Mouse (Mus musculus): Measurements from ENCODE around the gene Pold1.

Pold1 gene

DNA sequence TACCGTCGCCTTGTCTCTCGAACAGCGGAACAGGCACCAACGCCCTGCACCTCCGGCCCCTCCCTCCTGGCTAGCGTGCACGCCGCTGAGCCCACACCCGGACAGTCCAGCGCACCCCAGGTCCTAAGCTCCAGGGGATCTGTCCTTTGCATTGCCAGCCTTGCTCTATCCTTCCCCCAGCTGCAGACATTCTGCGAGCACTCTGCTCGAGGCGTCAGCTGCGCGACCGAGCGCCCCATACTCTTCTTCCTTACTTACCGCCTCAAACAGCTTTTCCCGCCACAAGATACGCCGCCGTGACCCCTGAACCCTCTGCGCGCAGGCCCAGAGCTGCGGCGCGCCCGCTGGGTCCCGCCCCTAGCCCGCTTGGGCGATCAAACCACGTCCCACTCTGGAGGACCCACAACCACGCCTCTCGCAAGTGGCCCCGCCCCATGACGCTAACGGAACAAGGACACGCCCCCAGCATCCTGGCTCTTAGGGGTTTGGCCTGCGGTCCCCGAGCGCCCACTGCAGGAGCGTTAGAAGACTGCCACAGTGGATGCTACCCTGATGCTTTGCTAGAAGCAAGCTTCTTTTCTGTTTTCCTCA is at the start of gene Pold1:
Gene Pold1 (minus strand): TSS at position 353 of the 591 bp plus-strand sequence.
- in situ Hi-C loops (cut with MboI, MseI) = no loop called here

DNA sequence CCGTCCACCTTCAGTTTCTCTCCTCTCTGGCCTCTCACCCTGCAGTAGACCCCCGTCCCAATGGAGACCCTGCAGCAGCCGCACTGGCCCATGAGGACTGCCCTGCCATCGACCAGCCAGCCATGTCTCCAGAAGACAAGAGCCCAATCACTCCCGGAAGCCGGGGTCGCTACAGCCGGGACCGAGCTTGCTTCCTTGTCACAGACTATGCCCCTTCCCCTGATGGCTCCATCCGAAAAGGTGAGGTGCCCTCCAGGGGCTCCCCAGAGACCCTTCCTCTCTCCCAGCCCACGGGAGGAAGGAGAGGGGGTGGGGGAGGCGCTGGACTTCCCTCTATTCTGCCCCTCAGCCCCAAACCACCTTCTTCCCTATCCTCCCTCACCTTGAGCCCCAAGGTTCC is 49.7 kb upstream of the Pold1 start:
- in situ Hi-C loops (cut with MboI, MseI) = no loop called here

DNA sequence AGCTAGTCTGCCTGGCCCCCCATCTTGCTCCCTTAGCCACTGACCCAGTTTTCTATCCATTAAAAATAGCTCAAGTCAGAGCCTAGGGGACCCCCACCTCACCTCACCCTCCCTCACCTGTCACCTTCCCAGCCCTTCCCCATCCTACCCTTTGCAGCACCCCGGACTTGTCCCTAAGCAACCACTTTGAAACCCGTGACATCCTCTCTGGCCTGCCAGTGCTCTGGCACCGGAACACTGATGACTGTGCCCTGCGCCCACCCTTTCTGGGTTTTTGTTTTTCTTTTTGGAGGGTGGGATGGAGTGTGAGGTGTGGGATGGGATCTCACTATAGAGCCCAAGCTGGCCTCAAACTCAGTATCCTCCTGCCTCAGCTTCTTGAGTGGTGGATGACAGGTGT is 49.0 kb upstream of the Pold1 start:
- in situ Hi-C loops (cut with MboI, MseI) = no loop called here

DNA sequence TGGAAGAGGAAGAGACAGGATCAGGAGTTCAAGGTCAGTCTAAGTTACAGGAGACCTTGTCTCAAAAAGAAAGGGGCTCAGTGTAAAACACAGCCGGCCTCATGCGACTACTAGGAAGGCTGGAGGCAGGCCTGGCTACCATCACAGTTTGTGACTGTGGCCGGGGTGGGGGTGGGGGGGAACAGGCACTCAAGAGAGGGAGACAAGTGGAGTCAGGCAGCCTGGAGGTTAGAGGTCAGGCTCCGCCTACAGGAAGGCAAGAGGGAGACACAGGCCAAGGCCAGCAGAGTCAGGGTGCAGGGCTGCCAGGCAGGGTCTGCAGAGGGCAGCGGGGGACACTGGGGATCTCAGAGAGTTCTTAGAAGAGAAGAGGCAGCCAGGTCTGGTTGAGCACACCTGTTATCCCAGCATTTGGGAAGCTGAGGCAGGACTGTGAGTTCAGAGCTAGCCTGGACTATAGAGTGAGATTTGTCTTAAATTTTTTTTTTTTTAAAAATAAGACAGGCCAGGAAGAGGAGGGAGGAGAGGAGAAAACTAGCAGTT is 48.4 kb upstream of the Pold1 start:
- in situ Hi-C loops (cut with MboI, MseI) = no loop called here

DNA sequence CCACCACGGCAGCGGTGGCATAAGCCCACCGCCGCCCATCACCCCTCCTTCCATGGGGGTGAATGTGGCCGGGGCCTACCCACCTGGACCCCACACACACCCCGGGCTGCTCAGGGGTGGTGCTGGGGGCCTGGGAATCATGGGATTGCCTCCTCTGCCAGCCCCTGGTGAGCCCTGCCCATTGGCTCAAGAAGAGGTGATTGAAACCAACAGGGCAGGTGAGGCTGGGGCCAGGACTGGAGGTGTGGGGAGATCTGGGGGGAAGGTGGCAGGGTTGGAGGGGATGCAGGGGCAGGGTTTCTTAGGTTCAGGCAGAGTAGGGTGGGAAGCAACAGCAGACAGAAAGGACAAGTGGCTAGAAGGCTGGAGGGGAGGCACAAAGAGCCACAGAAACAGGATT is 47.4 kb upstream of the Pold1 start:
- in situ Hi-C loops (cut with MboI, MseI) = no loop called here

DNA sequence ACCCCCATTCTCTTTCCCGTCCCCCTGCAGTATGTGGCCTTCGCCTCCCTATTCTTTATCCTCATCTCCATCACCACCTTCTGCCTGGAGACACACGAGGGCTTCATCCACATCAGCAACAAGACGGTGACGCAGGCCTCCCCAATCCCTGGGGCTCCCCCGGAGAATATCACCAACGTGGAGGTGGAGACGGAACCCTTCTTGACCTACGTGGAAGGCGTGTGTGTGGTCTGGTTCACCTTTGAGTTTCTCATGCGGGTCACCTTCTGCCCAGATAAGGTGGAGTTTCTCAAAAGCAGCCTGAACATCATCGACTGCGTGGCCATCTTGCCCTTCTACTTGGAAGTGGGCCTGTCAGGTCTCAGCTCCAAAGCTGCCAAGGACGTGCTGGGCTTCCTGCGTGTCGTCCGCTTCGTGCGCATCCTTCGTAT is 46.5 kb upstream of the Pold1 start:
- in situ Hi-C loops (cut with MboI, MseI) = no loop called here

DNA sequence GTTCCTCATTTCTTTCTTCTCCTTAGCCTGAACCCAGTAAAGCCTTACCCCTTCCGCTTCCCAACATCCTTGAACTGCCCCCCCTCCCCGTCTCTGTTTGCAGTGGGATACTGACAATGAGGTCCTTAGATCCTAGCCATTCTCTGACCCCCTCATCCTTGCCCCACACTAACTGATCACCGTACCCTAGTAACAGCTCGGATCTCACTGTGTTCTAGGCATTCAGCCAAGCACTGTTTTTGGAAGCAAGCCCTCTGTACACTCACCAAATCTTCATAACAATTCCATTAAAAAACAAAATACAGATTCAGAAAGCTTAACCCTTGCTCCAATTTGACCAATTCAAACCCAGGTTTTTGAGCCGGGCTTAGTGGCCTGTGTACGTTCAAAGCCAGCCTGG is 45.6 kb upstream of the Pold1 start:
- in situ Hi-C loops (cut with MboI, MseI) = no loop called here

DNA sequence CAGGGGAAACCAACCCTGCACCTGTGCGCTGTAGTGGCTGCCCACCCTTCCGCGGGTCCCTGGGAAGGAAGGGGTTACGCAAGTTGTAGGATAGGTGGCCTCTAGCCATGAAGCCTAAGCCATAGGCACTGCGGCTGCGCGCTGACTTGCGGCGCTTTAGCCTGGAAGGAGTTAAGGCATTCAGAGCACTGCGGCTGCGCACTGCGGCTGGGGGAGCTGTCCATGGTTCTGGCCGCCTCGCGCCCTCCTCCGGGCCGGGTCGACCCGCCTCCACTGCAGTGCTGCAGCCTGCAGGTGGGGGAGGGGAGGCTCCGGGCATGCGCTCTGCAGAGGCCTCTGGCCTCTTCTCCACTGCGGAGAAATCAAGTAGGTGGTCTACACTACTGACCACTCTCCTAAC is 45.1 kb upstream of the Pold1 start:
- in situ Hi-C loops (cut with MboI, MseI) = no loop called here

DNA sequence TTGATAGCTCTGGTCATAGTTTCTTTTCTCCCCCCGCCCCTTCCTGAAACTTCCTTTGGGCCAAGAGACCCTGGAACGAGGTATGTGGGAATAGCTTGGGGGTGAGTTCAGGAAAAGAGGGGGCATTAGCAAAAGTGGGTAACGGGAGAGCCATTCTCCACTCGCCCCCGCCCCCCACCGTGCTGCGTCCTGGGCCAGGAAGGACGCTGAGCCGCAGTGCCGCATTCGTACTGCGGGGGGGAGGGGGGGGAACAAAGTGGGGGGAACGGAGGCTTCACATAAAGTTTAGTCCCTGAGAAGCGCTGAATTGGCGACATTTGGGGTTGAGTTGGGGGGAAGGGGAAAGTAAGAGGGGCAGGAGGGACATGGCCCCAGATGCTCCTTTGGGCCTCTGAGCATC is 44.4 kb upstream of the Pold1 start:
- in situ Hi-C loops (cut with MboI, MseI) = no loop called here

DNA sequence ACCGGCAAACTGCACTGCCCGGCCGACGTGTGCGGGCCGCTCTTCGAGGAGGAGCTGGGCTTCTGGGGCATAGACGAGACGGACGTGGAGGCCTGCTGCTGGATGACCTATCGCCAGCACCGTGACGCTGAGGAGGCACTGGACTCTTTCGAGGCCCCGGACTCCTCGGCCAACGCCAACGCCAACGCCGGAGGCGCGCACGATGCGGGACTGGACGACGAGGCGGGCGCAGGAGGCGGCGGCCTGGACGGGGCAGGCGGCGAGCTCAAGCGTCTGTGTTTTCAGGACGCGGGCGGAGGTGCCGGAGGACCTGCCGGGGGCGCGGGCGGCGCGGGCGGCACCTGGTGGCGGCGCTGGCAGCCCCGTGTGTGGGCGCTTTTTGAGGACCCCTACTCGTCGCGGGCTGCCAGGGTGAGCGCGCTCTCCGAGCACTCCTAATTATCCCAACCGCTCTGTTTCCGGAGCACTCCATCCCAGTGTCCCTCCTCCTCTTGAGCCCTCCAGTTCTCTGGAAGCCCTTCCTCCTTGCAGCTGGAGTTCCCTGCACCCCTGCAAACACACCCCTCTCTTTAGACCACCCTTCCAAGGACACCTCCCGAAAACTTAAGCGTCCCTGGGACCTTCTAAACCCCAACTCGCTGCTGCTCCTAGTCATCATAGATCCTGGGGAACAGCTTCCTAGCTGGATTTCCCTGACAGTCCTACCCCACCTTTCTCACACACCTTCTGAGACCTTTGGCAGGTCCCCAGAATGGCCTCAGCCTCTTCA is 42.9 kb upstream of the Pold1 start:
- in situ Hi-C loops (cut with MboI, MseI) = no loop called here

DNA sequence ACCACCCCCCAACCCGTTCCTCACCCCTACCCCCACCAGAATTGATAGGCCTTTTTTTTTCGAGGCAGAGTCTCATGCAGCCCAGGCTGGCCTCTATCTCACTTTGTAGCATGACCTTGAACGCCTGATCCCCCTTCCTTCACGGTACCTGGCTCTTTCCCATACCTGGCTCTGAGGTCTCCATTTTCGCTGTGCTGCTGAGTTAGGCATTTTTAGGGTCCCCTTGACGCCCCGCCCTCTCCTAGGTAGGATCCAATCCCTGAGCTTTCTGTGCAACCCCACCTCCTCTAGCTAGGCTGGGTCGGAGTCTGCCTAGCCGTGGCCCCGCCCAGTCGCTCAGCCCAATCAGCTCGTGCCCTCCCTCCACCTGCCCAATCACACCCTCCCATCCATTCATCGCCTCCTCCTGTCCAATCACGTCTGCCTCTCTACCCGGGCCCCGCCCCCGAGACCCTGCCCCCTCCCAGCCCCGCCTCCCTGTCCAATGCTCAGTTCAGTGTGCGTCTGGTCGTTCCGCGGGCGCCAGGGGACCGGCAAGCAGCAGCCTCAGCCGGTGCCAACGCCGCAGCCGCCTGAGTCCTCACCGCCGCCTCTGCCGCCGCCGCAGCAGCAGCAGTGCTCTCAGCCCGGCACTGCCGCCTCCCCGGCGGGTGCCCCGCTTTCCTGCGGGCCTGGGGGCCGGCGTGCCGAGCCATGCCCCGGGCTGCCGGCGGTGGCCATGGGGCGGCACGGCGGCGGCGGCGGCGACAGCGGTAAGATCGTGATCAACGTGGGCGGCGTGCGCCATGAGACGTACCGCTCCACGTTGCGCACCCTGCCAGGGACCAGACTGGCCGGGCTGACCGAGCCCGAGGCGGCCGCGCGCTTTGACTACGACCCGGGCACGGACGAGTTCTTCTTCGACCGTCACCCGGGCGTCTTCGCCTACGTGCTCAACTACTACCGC is 42.0 kb upstream of the Pold1 start, which contains the start of gene Kcnc3:
Gene Kcnc3 (plus strand): TSS at position 263 of the 946 bp plus-strand sequence.
- in situ Hi-C loops (cut with MboI, MseI) = no loop called here

DNA sequence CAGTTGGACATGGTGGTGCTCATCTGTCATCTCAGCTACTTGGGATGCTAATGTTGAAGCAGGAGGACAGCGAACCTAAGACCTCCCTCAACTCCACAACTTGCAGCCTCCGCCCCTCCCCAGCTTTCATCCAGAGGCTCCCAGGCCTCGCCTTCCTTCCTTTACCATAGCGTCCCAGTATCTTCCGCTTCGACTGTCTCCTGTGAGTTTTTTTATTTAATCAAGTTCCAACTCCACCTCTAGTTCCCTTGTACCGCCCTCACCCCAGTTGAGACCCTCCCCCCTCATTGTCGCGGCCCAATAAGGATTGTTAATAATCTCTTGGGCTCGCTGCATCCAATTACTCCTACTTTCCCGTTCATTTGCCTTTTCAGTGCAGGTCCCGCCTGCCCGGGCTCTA is 41.3 kb upstream of the Pold1 start:
- in situ Hi-C loops (cut with MboI, MseI) = no loop called here

DNA sequence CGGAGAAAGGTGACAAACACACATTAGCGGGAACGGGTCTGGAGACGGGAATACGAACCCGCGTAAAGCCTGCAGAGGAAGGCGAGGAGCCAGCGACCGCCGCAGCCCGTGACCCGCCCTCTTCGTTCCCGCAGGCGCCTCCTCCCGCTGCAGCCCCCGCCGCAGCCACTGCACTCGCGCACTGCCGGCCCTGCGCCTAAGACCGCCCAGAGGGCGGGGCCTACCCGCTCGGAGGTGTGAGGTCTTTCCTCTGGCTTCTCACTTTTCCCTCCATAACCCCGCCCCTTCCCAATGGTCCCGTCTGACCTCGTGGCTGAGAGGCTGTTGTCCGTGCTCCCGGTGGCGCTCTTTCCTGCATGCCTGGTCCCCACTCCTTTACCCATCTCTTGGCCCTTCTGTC is 40.5 kb upstream of the Pold1 start:
- in situ Hi-C loops (cut with MboI, MseI) = no loop called here

DNA sequence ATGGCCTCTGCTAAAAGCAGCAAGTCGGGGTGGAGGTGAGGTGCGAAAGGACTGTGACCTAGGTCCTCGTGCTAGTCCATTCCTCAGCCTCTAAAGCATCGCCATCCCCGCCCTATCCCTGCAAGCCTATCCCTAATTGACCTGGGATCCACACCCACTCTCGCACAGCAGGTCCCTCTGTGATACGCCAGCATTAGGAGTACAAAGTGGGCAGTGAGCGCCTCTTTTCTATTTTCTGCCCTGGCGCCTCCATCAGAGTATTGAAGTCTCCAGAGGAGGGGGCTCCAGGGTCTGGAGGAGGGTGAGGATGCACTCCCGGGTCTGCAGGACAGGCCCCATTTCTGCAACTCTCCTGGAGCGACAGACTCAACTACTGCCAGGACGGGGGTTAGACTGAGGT is 39.7 kb upstream of the Pold1 start:
- in situ Hi-C loops (cut with MboI, MseI) = no loop called here

DNA sequence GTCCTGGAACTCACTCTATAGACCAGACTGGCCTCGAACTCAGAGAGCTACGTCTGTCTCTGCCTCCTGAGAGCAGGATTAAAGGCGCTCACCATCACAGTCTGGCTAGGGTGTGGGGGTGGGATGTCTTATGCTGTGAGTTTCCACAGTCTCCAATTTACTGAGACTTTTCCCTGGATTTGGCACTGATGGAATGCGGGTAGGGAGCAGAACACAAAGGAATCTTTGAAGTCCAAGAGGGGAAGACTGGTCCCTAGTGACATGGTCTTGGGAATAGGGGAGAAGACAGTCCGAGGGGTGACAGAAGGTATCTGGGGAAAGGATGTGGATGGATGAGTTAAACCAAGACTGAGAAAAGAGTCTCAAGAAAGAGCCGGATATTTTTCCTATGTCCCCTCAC is 39.0 kb upstream of the Pold1 start:
- in situ Hi-C loops (cut with MboI, MseI) = no loop called here

DNA sequence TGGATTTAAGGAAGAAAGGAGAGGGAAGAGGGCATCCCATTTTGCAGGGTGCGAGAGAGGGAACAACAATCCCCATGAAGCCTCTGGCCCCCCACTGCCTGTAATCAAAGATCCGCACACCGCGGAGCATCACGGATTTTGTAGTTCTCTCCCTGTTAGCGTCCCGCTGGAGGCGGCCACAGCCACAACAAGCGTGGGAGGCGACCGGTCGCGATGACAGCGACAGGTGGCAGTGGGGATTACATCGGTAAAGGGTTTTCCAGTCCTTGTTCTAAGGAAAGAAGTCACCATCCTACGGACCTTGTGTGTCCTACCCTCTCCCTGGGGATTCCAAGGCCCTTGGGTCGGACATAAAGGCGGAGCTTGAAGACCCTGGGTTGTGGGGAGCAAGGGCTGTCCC is 38.3 kb upstream of the Pold1 start:
- in situ Hi-C loops (cut with MboI, MseI) = no loop called here

DNA sequence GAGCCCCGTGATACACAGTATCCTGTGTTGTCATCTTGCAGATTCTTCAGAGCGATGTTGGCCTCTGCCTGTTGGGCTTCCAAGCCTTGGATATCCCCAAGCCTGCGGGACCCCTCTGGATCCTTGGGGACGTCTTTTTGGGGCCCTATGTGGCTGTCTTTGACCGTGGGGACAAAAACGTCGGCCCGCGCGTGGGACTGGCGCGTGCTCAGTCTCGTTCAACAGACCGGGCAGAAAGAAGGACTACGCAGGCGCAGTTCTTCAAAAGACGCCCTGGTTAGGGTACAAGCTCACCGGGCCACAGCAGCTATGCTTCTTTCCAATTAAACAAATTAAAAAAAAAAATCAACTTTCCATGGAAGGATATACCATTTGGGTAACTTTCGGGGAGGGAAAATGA is 37.9 kb upstream of the Pold1 start:
- in situ Hi-C loops (cut with MboI, MseI) = no loop called here

DNA sequence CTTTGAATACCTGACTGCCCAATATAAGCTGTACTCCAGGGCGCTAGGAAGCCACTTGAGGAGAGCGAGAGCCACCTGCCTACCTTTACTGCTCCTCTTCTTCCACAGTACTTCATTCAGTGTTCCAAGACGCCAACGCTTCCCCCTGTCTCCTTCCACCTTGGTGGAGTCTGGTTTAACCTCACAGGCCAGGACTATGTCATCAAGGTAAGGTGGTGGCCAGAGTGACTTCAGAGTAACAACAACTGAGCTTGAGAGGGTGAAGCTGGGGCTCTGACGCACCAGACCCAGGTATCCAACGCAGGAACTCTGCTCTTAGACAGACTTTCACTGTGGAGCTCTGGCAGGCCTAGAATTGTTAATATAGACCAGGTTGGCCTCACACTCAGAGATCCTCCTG is 37.0 kb upstream of the Pold1 start:
- in situ Hi-C loops (cut with MboI, MseI) = no loop called here

DNA sequence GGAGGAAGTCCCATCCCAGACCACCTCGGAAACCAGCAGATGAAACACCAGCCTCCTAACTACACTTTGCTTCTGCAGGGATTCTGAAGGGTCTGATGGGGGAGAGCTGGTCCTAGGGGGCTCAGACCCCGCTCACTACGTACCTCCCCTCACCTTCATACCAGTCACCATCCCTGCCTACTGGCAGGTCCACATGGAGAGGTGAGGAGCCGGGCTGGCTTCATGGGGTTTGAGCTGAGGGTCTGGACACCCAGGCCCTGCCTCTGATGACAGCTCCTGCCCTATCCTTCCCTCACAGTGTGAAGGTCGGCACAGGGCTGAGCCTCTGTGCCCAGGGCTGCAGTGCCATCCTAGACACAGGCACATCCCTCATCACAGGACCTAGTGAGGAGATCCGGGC is 36.3 kb upstream of the Pold1 start:
- in situ Hi-C loops (cut with MboI, MseI) = no loop called here

DNA sequence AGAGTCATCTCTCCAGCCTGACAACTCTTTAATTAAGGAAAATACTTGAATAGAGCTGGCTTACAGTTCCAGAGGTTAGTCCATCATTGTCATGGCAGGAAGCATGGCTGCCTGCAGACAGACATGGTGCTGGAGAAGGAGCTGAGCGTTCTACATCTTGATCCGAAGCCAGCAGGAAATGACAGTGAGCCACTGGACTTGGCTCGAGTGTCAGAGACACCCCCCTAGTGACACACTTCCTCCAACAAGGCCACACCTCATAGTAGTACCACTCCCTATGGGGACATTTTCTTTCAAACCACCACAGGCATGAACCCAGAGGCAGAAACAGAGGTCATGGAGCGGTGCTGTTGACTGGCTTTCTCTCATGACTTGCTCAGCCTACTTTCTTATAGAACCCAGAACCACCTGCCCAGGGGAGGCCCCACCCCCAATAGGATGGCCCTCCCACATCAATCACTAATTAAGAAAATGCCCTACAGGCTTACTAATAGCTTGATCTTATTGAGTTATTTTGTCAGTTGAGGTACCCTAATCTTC is 35.7 kb upstream of the Pold1 start:
- in situ Hi-C loops (cut with MboI, MseI) = no loop called here

DNA sequence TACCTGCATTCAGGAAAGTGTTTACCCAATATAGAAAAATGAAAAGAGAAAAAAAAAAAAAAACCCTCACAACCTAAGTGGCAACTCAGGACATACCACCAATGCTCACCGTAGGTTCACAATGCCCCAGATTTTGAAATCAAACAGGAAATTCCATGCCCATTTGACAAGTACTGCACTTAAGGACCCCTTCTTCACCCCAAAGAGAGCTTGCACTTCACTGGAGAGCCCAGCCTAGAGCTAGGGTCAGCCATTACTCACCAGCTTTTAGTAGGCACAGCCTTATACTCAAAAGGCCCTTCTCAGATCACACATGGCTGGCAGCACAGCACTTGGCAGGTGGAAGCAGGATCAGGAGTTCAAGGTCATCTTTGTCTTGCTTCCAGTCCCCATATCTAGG is 34.5 kb upstream of the Pold1 start:
- in situ Hi-C loops (cut with MboI, MseI) = no loop called here

DNA sequence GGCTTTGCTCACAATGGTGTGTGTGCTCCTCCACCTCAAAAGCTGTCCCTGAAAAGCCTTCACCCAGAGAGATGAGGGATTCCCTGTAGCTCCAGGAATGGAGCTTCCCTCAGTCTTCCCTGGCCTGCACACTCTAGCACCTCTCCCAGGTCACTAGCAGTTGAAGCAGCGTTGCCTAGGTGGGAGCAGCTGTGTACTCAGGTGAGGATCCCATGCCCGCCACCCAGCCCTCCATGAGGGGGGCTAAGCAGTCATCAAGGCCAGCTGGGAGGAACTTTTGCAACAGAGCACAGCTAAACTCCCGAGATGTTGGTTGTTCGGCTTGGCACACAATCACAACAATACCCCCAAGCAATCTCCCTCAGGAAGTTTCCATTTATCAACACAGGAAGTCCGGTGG is 34.1 kb upstream of the Pold1 start:
- in situ Hi-C loops (cut with MboI, MseI) = no loop called here

Measured in T-helper 1 cell (primary cell).